Comparison of ENCODE assay signal across 20 mouse cellular contexts in genomic region chr1:72054541-72054940, GRCm38 (mm10).
DNase-seq lines count a peak whose midpoint lies in the region; ATAC-seq lines count a peak whose summit lies in the region.
"Had no signal": no experiment of that assay in that cellular context is flagged by ENCODE, and none has a peak within 500 bp of the region (broad histone marks: within the 10 kb centered on the region; RNA-seq: fewer than 3 reads in every experiment).

No protein-coding gene starts in this region.

- peak; percentile 92 for ATAC-seq in frontal cortex, adult (ENCODE audit: low TSS enrichment)
- ATAC-seq: activated CD4-positive, CD25-positive, alpha-beta regulatory T cell, adult 4 months; CD4-positive, CD25-positive, alpha-beta regulatory T cell, adult 4 months; Patski had no signal

- DNase-seq in frontal cortex, postnatal 25 days (ENCODE audit: low spot score in 2 of 2): no peak
- peak; percentile 21 for DNase-seq in brain, adult 2 months (ENCODE audit: low read depth, low spot score)
- DNase-seq in telencephalon, adult 2 months (ENCODE audit: low read depth, low spot score): peak; percentile 21
- no peak for DNase-seq in adrenal gland, adult 8-10 months
- no peak for DNase-seq in layer of hippocampus, adult 8-10 months (ENCODE audit: low spot score in 2 of 2)
- DNase-seq: adrenal gland, adult 2 months; adrenal gland, postnatal 10 days; adrenal gland, postnatal 14 days; adrenal gland, postnatal 25 days; adrenal gland, postnatal 36 days; B cell, adult 2 months; cerebellum, adult 11 months; cerebellum, adult 11-12 months; cerebellum, adult 18-20 months; cerebellum, adult 2 months; cerebellum, adult 8-10 months had no signal

Comparison
In these comparisons a context has a peak if more than half of its experiments do, and no peak if none do; other contexts are left out.
1. DNase-seq: peak in brain, adult 2 months (single experiment) and telencephalon, adult 2 months (single experiment); none in frontal cortex, postnatal 25 days (0 of 2), adrenal gland, adult 8-10 months (single experiment) and layer of hippocampus, adult 8-10 months (0 of 2).